Mouse (Mus musculus) small intestine, adult 2 months (tissue): Measurements from ENCODE around the gene Rims1. TPM values are rescaled to one million over a fixed set of nuclear protein-coding genes. Genes with fewer than 3 reads are reported as not detected.

Source experiments
- H3K27ac ChIP-seq: fragments of 200-500 bp; 2 replicates; pipeline ENCODE4 v1.5.1; 2012; ENCODE audit warnings: low read depth, low read length, control low read depth, inconsistent platforms; ENCODE audit not compliant: insufficient read depth
- H3K27me3 ChIP-seq: fragments of 200-500 bp; 2 replicates; pipeline ENCODE4 v1.6.1; 2012; ENCODE audit warnings: mild to moderate bottlenecking, moderate library complexity, low read length, inconsistent platforms; ENCODE audit not compliant: control insufficient read depth, insufficient read depth
- H3K36me3 ChIP-seq: fragments of 200-500 bp; 2 replicates; pipeline ENCODE4 v1.6.1; 2012; ENCODE audit warnings: mild to moderate bottlenecking, low read length, control low read depth, inconsistent platforms; ENCODE audit not compliant: control insufficient read depth, insufficient read depth
- H3K4me1 ChIP-seq: fragments of 200-500 bp; 2 replicates; pipeline ENCODE4 v1.6.1; 2012; ENCODE audit warnings: low read length, inconsistent platforms, mixed read lengths; ENCODE audit not compliant: control insufficient read depth, insufficient read depth, insufficient read length
- H3K4me3 ChIP-seq: fragments of 200-500 bp; 2 replicates; pipeline ENCODE4 v1.5.1; 2012; ENCODE audit warnings: low read depth, mild to moderate bottlenecking, control low read depth, inconsistent platforms, low read length, moderate library complexity
- CTCF ChIP-seq: fragments of 200-500 bp; IDR thresholded peaks from 2 replicates; pipeline ENCODE4 v1.5.1; 2012; ENCODE audit warnings: low read depth, mild to moderate bottlenecking, control low read depth, inconsistent platforms, low read length, moderate library complexity, mixed read lengths; ENCODE audit not compliant: insufficient replicate concordance, insufficient read length; ENCODE audit errors: extremely low read depth
- POLR2A ChIP-seq: fragments of 200-500 bp; IDR thresholded peaks from 2 replicates; pipeline ENCODE4 v1.6.1; 2012; ENCODE audit warnings: low read depth, mild to moderate bottlenecking, control low read depth, inconsistent platforms, low read length, moderate library complexity
- WGBS: fragments of 180-500 bp; shearing (Covaris S2); methylation state at CpG from one replicate; pipeline ENCODE4 v1.1.7; 2018; 5-methylcytosine and 5-hydroxymethylcytosine counted together
- polyA plus RNA-seq: library from polyadenylated mRNA; depleted of rRNA; stranded (reverse); fragments of >200 nt; gene quantifications from 2 replicates; pipeline ENCODE4 v1.2.3, GENCODE M21; 2012

The Rims1 gene
- polyA plus RNA-seq, 1 experiment, result 0.68 TPM

- Histone ChIP-seq H3K4me1 (0 out of 2 replicates have a peak, but pooled peaks cover 1% of the 10 kb centered on the region), H3K36me3 (no peaks in the 10 kb centered on the region), H3K4me3 (no peak overlapping the region), H3K27ac (no peak overlapping the region), H3K27me3 (no peaks in the 10 kb centered on the region)
- TF ChIP-seq CTCF, result no peak
- TF ChIP-seq POLR2A, result no peak
- 27% methylated on average over 5 of the region's 5 CpGs for WGBS
These were observed 178.8 kb downstream of the Rims1 start for GRCm38 (mm10) chr1:22627013-22627412.

- Histone ChIP-seq H3K36me3 (no peaks in the 10 kb centered on the region), H3K27me3 (no peaks in the 10 kb centered on the region), H3K27ac (no peak overlapping the region), H3K4me1 (0 out of 2 replicates have a peak, but pooled peaks cover 1% of the 10 kb centered on the region), H3K4me3 (no peak overlapping the region)
- TF ChIP-seq POLR2A, result no peak
- no peak for TF ChIP-seq CTCF
- 62% methylated on average over 3 of the region's 3 CpGs for WGBS
These were observed 179.5 kb downstream of the Rims1 start for GRCm38 (mm10) chr1:22626295-22626694.

DNA sequence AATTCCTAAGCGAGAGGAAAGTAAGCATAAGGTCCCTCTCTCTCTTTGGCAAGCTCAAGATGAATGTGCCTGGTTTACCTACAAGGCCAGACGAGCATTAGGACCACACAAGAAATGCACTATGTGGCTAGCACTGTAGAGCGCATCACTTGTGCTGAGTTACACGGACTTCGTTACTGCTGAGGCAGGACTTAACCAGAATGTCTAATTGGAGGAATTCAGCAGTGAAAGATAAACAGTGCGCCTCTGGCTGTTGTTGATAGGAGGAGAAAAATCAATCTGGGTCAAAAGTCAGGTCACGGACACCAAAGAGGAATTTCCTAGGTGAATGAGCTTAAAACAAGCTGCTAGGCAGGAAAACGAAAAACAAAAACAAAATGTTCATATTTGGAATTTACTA is 185.0 kb downstream of the Rims1 start:
- no peak overlapping the region for H3K4me3 ChIP-seq
- 34% methylated on average over 8 of the region's 8 CpGs for WGBS
- H3K36me3 ChIP-seq, result no peaks in the 10 kb centered on the region
- TF ChIP-seq POLR2A, result no peak
- no peak for TF ChIP-seq CTCF
- H3K4me1 ChIP-seq, result no peaks in the 10 kb centered on the region
- no peaks in the 10 kb centered on the region for H3K27me3 ChIP-seq
- no peak overlapping the region for H3K27ac ChIP-seq

GRCm38 (mm10) chr1:22615601-22616000 is 190.2 kb downstream of the Rims1 start:
- TF ChIP-seq CTCF (no peak), POLR2A (no peak)
- Histone ChIP-seq H3K4me3 (no peak overlapping the region), H3K27ac (no peak overlapping the region), H3K36me3 (no peaks in the 10 kb centered on the region), H3K4me1 (no peaks in the 10 kb centered on the region), H3K27me3 (no peaks in the 10 kb centered on the region)
- WGBS, result 64% methylated on average over 4 of the region's 4 CpGs

DNA sequence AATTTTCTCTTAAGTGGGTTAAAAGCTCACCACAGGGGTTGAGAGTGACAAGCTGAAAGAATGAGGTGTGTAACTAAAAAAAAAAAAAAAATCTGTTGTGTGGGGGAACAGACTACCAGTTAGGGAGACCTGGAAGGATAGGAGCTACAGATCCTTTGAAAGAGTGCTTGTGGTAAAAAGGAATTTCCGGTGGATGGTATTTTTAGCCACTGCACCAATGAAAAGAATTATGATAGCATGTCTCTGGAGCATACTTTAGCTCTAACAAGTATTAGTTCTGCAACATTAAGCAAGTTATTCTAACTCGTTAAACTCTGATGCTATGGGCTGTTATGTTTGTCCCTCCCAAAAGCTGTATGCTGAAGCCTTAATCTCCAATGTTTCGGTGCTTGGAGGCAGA is 192.2 kb downstream of the Rims1 start:
- WGBS, result 77% methylated on average over 3 of the region's 3 CpGs
- TF ChIP-seq CTCF (no peak), POLR2A (no peak)
- Histone ChIP-seq H3K4me1 (no peaks in the 10 kb centered on the region), H3K4me3 (no peak overlapping the region), H3K27ac (no peak overlapping the region), H3K27me3 (no peaks in the 10 kb centered on the region), H3K36me3 (no peaks in the 10 kb centered on the region)

DNA sequence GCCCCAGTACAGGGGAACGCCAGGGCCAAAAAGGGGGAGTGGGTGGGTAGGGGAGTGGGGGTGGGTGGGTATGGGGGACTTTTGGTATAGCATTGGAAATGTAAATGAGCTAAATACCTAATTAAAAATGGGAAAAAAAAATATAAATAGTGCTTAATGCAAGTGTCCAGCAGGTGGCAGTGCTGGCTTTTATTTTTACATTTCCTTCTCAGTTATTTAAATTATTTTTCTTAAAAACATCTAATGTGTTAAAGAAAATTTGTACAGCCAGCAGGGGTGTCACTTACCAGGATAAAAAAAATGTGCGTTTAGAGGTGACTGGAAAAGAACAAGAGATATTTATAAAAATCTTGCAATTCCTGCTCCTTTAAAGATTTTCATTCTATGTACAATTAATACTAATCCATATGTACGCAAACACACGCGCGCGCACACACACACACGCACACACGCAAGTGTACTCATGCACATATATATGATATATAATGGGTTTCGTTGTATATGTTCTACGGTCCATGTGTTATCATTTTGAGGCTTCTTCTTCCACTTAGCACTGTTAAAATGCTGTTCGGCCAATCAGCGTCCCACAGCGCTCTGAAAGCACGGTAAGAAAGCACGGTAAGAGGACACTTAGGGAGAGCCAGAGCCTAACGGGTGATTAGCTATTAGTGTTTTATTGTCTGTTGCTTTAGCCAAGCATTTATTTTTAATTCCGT is 201.3 kb downstream of the Rims1 start:
- Histone ChIP-seq H3K27me3 (no peaks in the 10 kb centered on the region), H3K4me3 (no peak overlapping the region), H3K27ac (no peak overlapping the region), H3K4me1 (no peaks in the 10 kb centered on the region), H3K36me3 (no peaks in the 10 kb centered on the region)
- TF ChIP-seq CTCF, result no peak
- no peak for TF ChIP-seq POLR2A
- 51% methylated on average over 18 of the region's 18 CpGs for WGBS

DNA sequence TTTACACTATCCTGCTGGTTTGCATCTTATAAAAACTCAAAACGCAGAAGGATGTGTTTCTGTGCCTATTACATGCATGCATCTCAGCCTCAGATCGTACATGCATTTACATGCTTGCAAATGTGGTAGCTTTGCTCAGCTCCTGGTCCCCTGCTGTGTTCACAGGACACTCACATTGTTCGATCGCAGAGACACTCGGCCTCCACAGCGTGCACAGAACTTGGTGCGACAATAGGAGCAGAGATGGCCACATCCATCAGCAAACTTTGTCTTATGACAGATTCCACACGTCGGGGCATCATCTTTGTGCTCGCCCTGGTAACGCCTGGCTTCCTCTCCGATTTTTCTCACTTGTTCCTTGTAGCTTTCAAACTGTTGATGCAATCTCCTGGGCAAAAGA is 209.6 kb downstream of the Rims1 start:
- no peak for TF ChIP-seq CTCF
- Histone ChIP-seq H3K36me3 (no peaks in the 10 kb centered on the region), H3K27ac (no peak overlapping the region), H3K27me3 (no peaks in the 10 kb centered on the region), H3K4me1 (no peaks in the 10 kb centered on the region), H3K4me3 (no peak overlapping the region)
- 72% methylated on average over 12 of the region's 12 CpGs for WGBS
